ENCODE assay signal across 15 mouse cellular contexts in the genomic region with DNA sequence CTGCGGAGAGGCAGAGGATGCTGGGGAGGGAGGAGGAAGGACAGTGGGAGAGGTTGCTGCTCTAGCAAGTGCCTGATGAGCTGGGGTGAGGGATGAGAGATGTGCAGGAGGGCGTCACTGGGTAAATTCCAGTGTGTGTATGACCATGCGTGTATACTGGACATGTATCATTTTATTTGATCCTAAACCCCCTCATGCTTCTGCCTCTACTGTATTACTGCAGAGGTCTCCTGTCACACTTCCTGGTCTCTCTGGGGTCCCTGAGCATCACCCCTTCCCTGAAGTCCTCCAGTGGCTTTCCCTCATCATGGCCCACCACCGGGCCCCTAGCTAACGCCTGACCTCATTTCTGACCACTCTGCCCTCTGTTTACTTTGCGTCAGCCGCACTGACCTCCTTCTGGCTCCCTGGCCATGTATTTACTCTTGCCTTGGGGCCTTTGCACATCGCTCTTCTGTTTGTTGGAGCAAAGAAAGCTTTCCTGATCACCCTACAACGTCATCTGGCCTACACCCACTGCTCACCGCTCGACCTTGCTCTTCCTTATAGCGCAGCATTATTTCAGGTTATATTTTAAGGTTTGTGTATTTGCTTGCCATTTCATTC.
DNase-seq lines count a peak whose midpoint lies in the region; ATAC-seq lines count a peak whose summit lies in the region.
"Had no signal": no experiment of that assay in that cellular context is flagged by ENCODE, and none has a peak within 500 bp of the region (broad histone marks: within the 10 kb centered on the region; RNA-seq: fewer than 3 reads in every experiment).

No protein-coding gene starts in this region.

- H3K4me3 ChIP-seq in midbrain, embryonic 10.5 days = no peak overlapping the region
- H3K4me3 ChIP-seq in midbrain, embryonic 16.5 days (ENCODE audit: low read depth, low read length) = no peak overlapping the region
- no peak overlapping the region for H3K4me3 ChIP-seq in liver, embryonic 13.5 days (replicated peaks)
- no peak overlapping the region for H3K4me3 ChIP-seq in stomach, embryonic 16.5 days (replicated peaks; ENCODE audit: low read length)
- H3K4me3 ChIP-seq: embryonic facial prominence, embryonic 12.5 days had no signal

- peak; percentile 90 for DNase-seq in heart, adult 11 months
- no peak for DNase-seq in heart, postnatal 25 days (ENCODE audit: low spot score)
- no peak for DNase-seq in midbrain, embryonic 10.5 days (ENCODE audit: low spot score)
- DNase-seq in liver, embryonic 13.5 days = no peak
- no peak for DNase-seq in cerebellum, postnatal 36 days
- DNase-seq in cerebellum, adult 9-11 months = no peak
- DNase-seq: adrenal gland, adult 8-10 months; cerebellum, adult 2 months; gastrocnemius, postnatal 14 days; right cerebral cortex, postnatal 14 days; thymus, adult 2 months had no signal

- no peak overlapping the region for H3K4me2 ChIP-seq in midbrain, embryonic 16.5 days (ENCODE audit: low read length)
- H3K4me2 ChIP-seq in liver, embryonic 13.5 days = no peak overlapping the region
- H3K4me2 ChIP-seq in stomach, embryonic 16.5 days (ENCODE audit: low read depth, low read length) = no peak overlapping the region
- H3K4me2 ChIP-seq: embryonic facial prominence, embryonic 12.5 days had no signal

- H3K4me1 ChIP-seq in midbrain, embryonic 10.5 days = peaks cover 81% of the 10 kb centered on the region
- H3K4me1 ChIP-seq in midbrain, embryonic 16.5 days (ENCODE audit: control insufficient read depth, insufficient read depth, low read length) = peaks cover 29% of the 10 kb centered on the region
- peaks cover 43% of the 10 kb centered on the region for H3K4me1 ChIP-seq in liver, embryonic 13.5 days (replicated peaks)
- H3K4me1 ChIP-seq in stomach, embryonic 16.5 days (ENCODE audit: control insufficient read depth, insufficient read depth, low read length) = peaks cover 37% of the 10 kb centered on the region

- no peaks in the 10 kb centered on the region for H3K9me3 ChIP-seq in midbrain, embryonic 10.5 days (replicated peaks)
- H3K9me3 ChIP-seq in midbrain, embryonic 16.5 days (replicated peaks; ENCODE audit: control insufficient read depth, low read length, poor library complexity, severe bottlenecking) = no peaks in the 10 kb centered on the region
- H3K9me3 ChIP-seq in liver, embryonic 13.5 days (replicated peaks) = no peaks in the 10 kb centered on the region
- H3K9me3 ChIP-seq in stomach, embryonic 16.5 days (replicated peaks; ENCODE audit: control insufficient read depth, low read length) = no peaks in the 10 kb centered on the region
- H3K9me3 ChIP-seq: embryonic facial prominence, embryonic 12.5 days had no signal

- peaks cover 25% of the 10 kb centered on the region for H3K27me3 ChIP-seq in midbrain, embryonic 10.5 days (ENCODE audit: low read depth, poor library complexity, severe bottlenecking)
- no peaks in the 10 kb centered on the region for H3K27me3 ChIP-seq in midbrain, embryonic 16.5 days (ENCODE audit: control insufficient read depth, insufficient read depth, low read depth, low read length)
- peaks cover 17% of the 10 kb centered on the region for H3K27me3 ChIP-seq in liver, embryonic 13.5 days
- no peaks in the 10 kb centered on the region for H3K27me3 ChIP-seq in stomach, embryonic 16.5 days (ENCODE audit: control insufficient read depth, insufficient read depth, low read length)

- no peak for ATAC-seq in midbrain, embryonic 16.5 days
- peak; percentile 40 for ATAC-seq in liver, embryonic 13.5 days (ENCODE audit: low read depth)
- ATAC-seq in stomach, embryonic 16.5 days (ENCODE audit: insufficient read depth, low FRiP score) = no peak
- ATAC-seq: inflammation-experienced regulatory T-cells, adult 6 months had no signal

- H3K36me3 ChIP-seq in midbrain, embryonic 10.5 days = no peaks in the 10 kb centered on the region
- H3K36me3 ChIP-seq in midbrain, embryonic 16.5 days (ENCODE audit: control insufficient read depth, insufficient read depth, low read length) = no peaks in the 10 kb centered on the region
- no peaks in the 10 kb centered on the region for H3K36me3 ChIP-seq in liver, embryonic 13.5 days
- H3K36me3 ChIP-seq in stomach, embryonic 16.5 days (ENCODE audit: control insufficient read depth, insufficient read depth, low read length) = no peaks in the 10 kb centered on the region
- H3K36me3 ChIP-seq: embryonic facial prominence, embryonic 12.5 days had no signal

- intact Hi-C loops in heart, postnatal 25 days (cut with DNase I) = no loop called here

- no peak overlapping the region for H3K9ac ChIP-seq in midbrain, embryonic 16.5 days (ENCODE audit: low read depth, low read length)
- no peak overlapping the region for H3K9ac ChIP-seq in liver, embryonic 13.5 days
- no peak overlapping the region for H3K9ac ChIP-seq in stomach, embryonic 16.5 days (ENCODE audit: low read length)
- H3K9ac ChIP-seq: embryonic facial prominence, embryonic 12.5 days had no signal

- H3K27ac ChIP-seq in midbrain, embryonic 10.5 days (replicated peaks) = 0 out of 2 replicates have a peak overlapping the region, but pooled peaks have one; percentile 46
- H3K27ac ChIP-seq in midbrain, embryonic 16.5 days (ENCODE audit: low read length) = no peak overlapping the region
- H3K27ac ChIP-seq in liver, embryonic 13.5 days = peak overlapping the region; percentile 39; the same call in 1 of the 2 replicates
- peak overlapping the region; percentile 46; the same call in 1 of the 2 replicates for H3K27ac ChIP-seq in stomach, embryonic 16.5 days (ENCODE audit: low read length)
- H3K27ac ChIP-seq: embryonic facial prominence, embryonic 12.5 days had no signal

- WGBS in midbrain, embryonic 10.5 days = 68% methylated on average over 12 of the region's 12 CpGs
- 85% methylated on average over 12 of the region's 12 CpGs for WGBS in midbrain, embryonic 16.5 days
- WGBS in liver, embryonic 13.5 days (ENCODE audit: insufficient replicate concordance) = 62% methylated on average over 12 of the region's 12 CpGs
- WGBS in stomach, embryonic 16.5 days = 41% methylated on average over 12 of the region's 12 CpGs
